Mouse (Mus musculus): ENCODE data around the gene Jpt1. TPM values are rescaled to one million over a fixed set of nuclear protein-coding genes. Genes with fewer than 3 reads are reported as not detected.
A peak's percentile ranks its signal among the peaks of the same experiment; 100 is the strongest.

Jpt1 gene
- total and polyA plus RNA-seq, 3 experiments, result 294 to 479 (median 439) TPM

DNA sequence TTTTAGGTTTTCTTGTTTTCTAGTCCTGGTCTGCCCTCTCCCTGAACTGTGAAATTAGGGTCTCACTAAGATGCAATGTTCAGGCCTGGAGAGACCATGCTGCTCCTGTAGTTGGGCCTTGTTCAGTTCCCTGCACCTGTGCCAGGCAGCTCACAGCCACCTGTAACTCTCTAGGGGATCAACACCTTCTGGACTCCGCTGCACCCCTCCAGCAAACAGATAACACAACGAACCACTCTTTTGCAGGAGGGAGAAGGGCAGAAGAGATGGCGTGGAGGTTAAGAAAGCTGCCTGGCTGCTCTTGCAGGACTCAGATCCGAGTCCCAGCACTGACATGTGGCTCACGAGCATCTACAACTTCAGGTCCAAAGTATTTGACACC, 3.7 kb downstream of the Jpt1 start:
- no peak overlapping the region for H3K4me3 ChIP-seq (replicated peaks in 1 of 3; ENCODE audit: low read depth in 2 of 3, low read length in 2 of 3, poor library complexity in 1 of 3)
- dilution Hi-C loops (cut with MboI; ENCODE audit: extremely low pct_ligation_motif_present, extremely low pct_unique_long_range_greater_than_20kb, low sequenced_read_pairs), result no loop called here
- H3K9ac ChIP-seq (ENCODE audit: insufficient read depth, low read depth), result 0 out of 2 replicates have a peak overlapping the region, but pooled peaks have one; percentile 1
- in situ Hi-C loops (cut with MboI; ENCODE audit: low pct_ligation_motif_present, low pct_unique_long_range_greater_than_20kb, low sequenced_read_pairs), result no loop called here
- H3K79me2 ChIP-seq (replicated peaks; ENCODE audit: control insufficient read depth, extremely low read depth, insufficient read depth, poor library complexity, severe bottlenecking), result peaks cover 85% of the 10 kb centered on the region
- no peaks in the 10 kb centered on the region for H3K9me3 ChIP-seq (replicated peaks; ENCODE audit: low read length)
- no peaks in the 10 kb centered on the region for H3K27me3 ChIP-seq (replicated peaks)
- no peak overlapping the region for H3K27ac ChIP-seq (ENCODE audit: insufficient read depth, low read depth)
- H3K4me1 ChIP-seq (ENCODE audit: control insufficient read depth in 1 of 2, insufficient read depth in 2 of 2), result peaks cover 39 to 72% of the 10 kb centered on the region in 2 experiments
- peaks cover 0 to 40% of the 10 kb centered on the region in 2 experiments for H3K36me3 ChIP-seq (replicated peaks in 1 of 2; ENCODE audit: control insufficient read depth in 1 of 2, insufficient read depth in 1 of 2, low read length in 1 of 2)
- DNase-seq (ENCODE audit: extremely low read depth), result no peak
- TF ChIP-seq SIN3A (IDR thresholded peaks at IDR 0.05; ENCODE audit: low read length), result peak; percentile 17; the same call in 1 of the 2 replicates
- TF ChIP-seq ELF1 (IDR thresholded peaks at IDR 0.05; ENCODE audit: low read depth, low read length), result no peak
- peak overlapping the region; percentile 99 for H3K4me2 ChIP-seq (ENCODE audit: insufficient read depth, low read depth, poor library complexity, severe bottlenecking)

DNA sequence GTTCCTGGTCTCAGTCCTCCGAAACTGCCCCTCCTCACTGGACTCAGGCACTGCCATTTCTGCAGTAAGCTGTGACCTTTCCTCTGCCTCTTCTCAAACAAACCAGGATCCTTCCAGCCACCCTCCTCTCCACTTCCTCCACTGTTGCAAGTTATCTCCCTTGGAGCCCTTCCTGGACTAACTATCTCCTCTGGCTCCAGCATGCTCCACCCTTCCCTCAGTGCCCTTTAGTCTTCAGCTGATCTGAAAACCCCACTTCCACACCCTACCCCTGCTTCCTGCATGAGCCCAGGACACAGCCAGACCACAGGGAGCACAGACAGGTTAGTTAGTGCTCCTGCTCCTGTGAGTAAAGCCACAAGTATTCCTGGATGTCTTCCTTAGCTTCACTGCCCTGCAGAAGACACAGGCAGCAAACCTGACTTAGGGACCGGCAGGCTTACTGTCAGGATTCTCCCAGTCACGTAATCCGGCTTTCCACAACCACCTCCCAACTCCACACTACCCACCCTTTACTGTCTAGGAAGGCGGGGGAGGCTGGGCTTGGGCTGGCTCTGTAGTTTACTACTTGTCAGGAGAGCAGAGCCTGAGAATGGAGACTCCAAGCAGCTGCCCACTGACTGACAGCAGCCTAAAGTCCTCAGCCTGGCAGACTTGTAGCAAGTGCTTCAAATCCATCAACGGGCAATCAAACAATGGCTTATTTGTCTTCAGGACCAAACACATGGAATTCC, 4.2 kb downstream of the Jpt1 start:
- Histone ChIP-seq H3K36me3 (replicated peaks in 1 of 2; ENCODE audit: control insufficient read depth in 1 of 2, insufficient read depth in 1 of 2, low read length in 1 of 2) (peaks cover 5 to 46% of the 10 kb centered on the region in 2 experiments), H3K4me3 (replicated peaks in 1 of 3; ENCODE audit: low read depth in 2 of 3, low read length in 2 of 3, poor library complexity in 1 of 3) (no peak overlapping the region), H3K9me3 (replicated peaks; ENCODE audit: low read length) (no peaks in the 10 kb centered on the region), H3K27ac (ENCODE audit: insufficient read depth, low read depth) (peak overlapping the region; percentile 32), H3K27me3 (replicated peaks) (no peaks in the 10 kb centered on the region), H3K79me2 (replicated peaks; ENCODE audit: control insufficient read depth, extremely low read depth, insufficient read depth, poor library complexity, severe bottlenecking) (peaks cover 91% of the 10 kb centered on the region), H3K4me2 (ENCODE audit: insufficient read depth, low read depth, poor library complexity, severe bottlenecking) (peak overlapping the region; percentile 99), H3K4me1 (ENCODE audit: control insufficient read depth in 1 of 2, insufficient read depth in 2 of 2) (peaks cover 35 to 72% of the 10 kb centered on the region in 2 experiments), H3K9ac (ENCODE audit: insufficient read depth, low read depth) (no peak overlapping the region)
- TF ChIP-seq RCOR1 (conservative IDR thresholded peaks at IDR 0.05; ENCODE audit: low read depth, low read length) (no peak), MAZ (IDR thresholded peaks at IDR 0.05; ENCODE audit: low read depth, low read length) (no peak), E2F4 (IDR thresholded peaks at IDR 0.05; ENCODE audit: insufficient replicate concordance, low read depth, low read length) (no peak), ZNF384 (IDR thresholded peaks at IDR 0.05; ENCODE audit: low read depth, low read length) (0 out of 2 replicates have a peak, but pooled peaks have one; percentile 4)
- DNase-seq (ENCODE audit: extremely low read depth), result no peak
- dilution Hi-C loops (cut with MboI; ENCODE audit: extremely low pct_ligation_motif_present, extremely low pct_unique_long_range_greater_than_20kb, low sequenced_read_pairs), result no loop called here
- in situ Hi-C loops (cut with MboI; ENCODE audit: low pct_ligation_motif_present, low pct_unique_long_range_greater_than_20kb, low sequenced_read_pairs), result loop anchor here (10.0 kb wide), 1 partner anchor 205 kb away; no protein-coding TSS in a partner anchor

GRCm38 (mm10) chr11:115508061-115508460, 6.1 kb downstream of the Jpt1 start:
- no peaks in the 10 kb centered on the region for H3K27me3 ChIP-seq (replicated peaks)
- no peak overlapping the region for H3K4me3 ChIP-seq (replicated peaks in 1 of 3; ENCODE audit: low read depth in 2 of 3, low read length in 2 of 3, poor library complexity in 1 of 3)
- dilution Hi-C loops (cut with MboI; ENCODE audit: extremely low pct_ligation_motif_present, extremely low pct_unique_long_range_greater_than_20kb, low sequenced_read_pairs) (no loop called here), in situ Hi-C loops (cut with MboI; ENCODE audit: low pct_ligation_motif_present, low pct_unique_long_range_greater_than_20kb, low sequenced_read_pairs) (loop anchor here (10.0 kb wide), 1 partner anchor 207 kb away; no protein-coding TSS in a partner anchor)
- H3K9me3 ChIP-seq (replicated peaks; ENCODE audit: low read length), result no peaks in the 10 kb centered on the region
- H3K4me2 ChIP-seq (ENCODE audit: insufficient read depth, low read depth, poor library complexity, severe bottlenecking), result peak overlapping the region; percentile 57
- H3K9ac ChIP-seq (ENCODE audit: insufficient read depth, low read depth), result no peak overlapping the region
- peaks cover 36 to 78% of the 10 kb centered on the region in 2 experiments for H3K4me1 ChIP-seq (ENCODE audit: control insufficient read depth in 1 of 2, insufficient read depth in 2 of 2)
- H3K27ac ChIP-seq (ENCODE audit: insufficient read depth, low read depth), result peak overlapping the region; percentile 62; the same call in 1 of the 2 replicates
- DNase-seq (ENCODE audit: extremely low read depth), result no peak
- peaks cover 14 to 63% of the 10 kb centered on the region in 2 experiments for H3K36me3 ChIP-seq (replicated peaks in 1 of 2; ENCODE audit: control insufficient read depth in 1 of 2, insufficient read depth in 1 of 2, low read length in 1 of 2)
- H3K79me2 ChIP-seq (replicated peaks; ENCODE audit: control insufficient read depth, extremely low read depth, insufficient read depth, poor library complexity, severe bottlenecking), result peaks cover 98% of the 10 kb centered on the region
- TF ChIP-seq USF1 (IDR thresholded peaks at IDR 0.05; ENCODE audit: low read depth, low read length), result no peak
- no peak for TF ChIP-seq JUN (IDR thresholded peaks at IDR 0.05; ENCODE audit: insufficient read depth, low read depth, low read length)
- TF ChIP-seq MAFK (IDR thresholded peaks at IDR 0.05; ENCODE audit: insufficient replicate concordance, low read length), result no peak
- TF ChIP-seq SIN3A (IDR thresholded peaks at IDR 0.05; ENCODE audit: low read length), result peak; percentile 68; the same call in 1 of the 2 replicates
- peak; percentile 70; the same call in 1 of the 2 replicates for TF ChIP-seq ETS1 (conservative IDR thresholded peaks at IDR 0.05; ENCODE audit: low read depth, low read length)
- TF ChIP-seq TCF12 (IDR thresholded peaks at IDR 0.05; ENCODE audit: low read depth, low read length), result peak; percentile 94
- TF ChIP-seq ELF1 (IDR thresholded peaks at IDR 0.05; ENCODE audit: low read depth, low read length), result no peak
- TF ChIP-seq ZMIZ1 (IDR thresholded peaks at IDR 0.05; ENCODE audit: low read depth, low read length), result no peak
- no peak for TF ChIP-seq SMC3 (IDR thresholded peaks at IDR 0.05; ENCODE audit: low read depth, low read length)
- TF ChIP-seq MYC (IDR thresholded peaks at IDR 0.05; ENCODE audit: low read depth, low read length), result peak; percentile 71; the same call in 1 of the 2 replicates
- no peak for TF ChIP-seq HCFC1 (IDR thresholded peaks at IDR 0.05; ENCODE audit: low read depth, low read length)
- TF ChIP-seq TBP (conservative IDR thresholded peaks at IDR 0.05; ENCODE audit: low read depth, low read length), result no peak
- TF ChIP-seq MEF2A (IDR thresholded peaks at IDR 0.05; ENCODE audit: borderline replicate concordance, low read depth, low read length), result 0 out of 2 replicates have a peak, but pooled peaks have one; percentile 22
- TF ChIP-seq IRF4 (IDR thresholded peaks at IDR 0.05; ENCODE audit: low read depth, low read length), result no peak
- peak; percentile 72; the same call in 1 of the 2 replicates for TF ChIP-seq MXI1 (IDR thresholded peaks at IDR 0.05; ENCODE audit: low read depth, low read length)
- TF ChIP-seq MAX (IDR thresholded peaks at IDR 0.05; ENCODE audit: low read length), result peak; percentile 57
- peak; percentile 63; the same call in 1 of the 2 replicates for TF ChIP-seq EP300 (IDR thresholded peaks at IDR 0.05; ENCODE audit: low read length)
- TF ChIP-seq BHLHE40 (IDR thresholded peaks at IDR 0.05; ENCODE audit: low read depth, low read length), result peak; percentile 73
- no peak; the same call in 1 of the 2 replicates for TF ChIP-seq NELFE (IDR thresholded peaks at IDR 0.05; ENCODE audit: low read depth, low read length)
